Mouse (Mus musculus) retina, embryonic 14.5 days (tissue): ENCODE results near the gene Ifrd1.

Source experiments
- DNase-seq: peaks from one replicate; pipeline ENCODE4 v3.0.0-alpha.2; 2015; ENCODE audit warnings: low spot score

Gene Ifrd1

DNA sequence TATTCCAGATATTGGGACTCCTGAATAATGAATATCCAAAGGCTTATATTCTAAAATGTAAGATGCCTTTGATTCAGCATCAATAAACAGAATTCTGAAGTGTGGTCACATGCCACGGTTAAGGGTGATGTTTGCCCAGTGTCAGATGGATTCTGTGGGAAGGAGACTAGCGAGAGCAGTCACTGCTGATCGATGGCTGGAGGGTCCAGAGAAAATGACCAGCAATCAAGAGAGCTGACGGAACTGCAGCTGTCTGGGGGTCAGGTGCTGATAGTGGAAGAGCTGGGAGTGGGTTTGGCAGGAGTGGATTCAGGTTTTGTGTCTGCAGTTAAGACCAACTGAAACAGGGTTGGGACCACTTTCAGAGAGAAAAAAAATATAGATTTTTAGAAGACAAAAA, 5.1 kb downstream of the Ifrd1 start:
- DNase-seq, result no peak

DNA sequence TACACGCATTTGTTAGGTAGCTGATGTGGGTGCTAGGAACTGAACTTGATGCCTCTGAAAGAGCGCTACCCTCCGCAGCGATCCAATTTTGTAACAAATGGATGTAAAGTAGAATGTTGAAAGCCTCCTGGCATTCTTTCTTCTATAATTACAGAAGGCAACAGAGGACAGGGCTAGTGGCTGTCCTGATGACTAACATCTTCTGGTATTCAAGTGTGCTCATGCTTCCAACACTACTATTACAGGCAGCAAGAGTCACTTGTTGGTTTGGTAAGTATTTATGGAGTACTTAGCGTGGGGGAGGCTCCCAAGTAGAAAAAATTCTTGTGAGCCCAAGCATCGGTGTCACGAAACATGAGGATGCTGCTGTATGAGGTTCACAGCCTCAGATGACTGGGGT, 9.1 kb downstream of the Ifrd1 start:
- DNase-seq, result no peak

DNA sequence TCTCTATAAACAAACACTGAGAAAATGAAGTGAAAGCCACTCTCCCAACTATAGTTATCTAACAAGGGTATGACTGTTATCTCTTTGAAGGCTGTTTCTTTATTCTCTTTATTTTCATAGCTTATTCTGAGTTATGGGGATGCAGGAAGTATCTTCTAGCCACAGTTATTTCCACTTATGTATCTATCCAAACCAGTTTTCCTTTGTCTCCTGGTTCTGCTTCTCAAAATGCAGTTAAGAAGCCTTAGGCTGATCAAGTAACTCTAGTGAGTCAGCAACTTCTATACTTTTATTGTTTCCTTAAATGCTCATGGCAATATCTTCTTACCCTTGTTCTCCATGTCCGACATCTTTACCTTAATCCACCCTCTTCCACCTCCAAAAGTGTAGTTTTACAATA, 16.1 kb downstream of the Ifrd1 start:
- no peak for DNase-seq

DNA sequence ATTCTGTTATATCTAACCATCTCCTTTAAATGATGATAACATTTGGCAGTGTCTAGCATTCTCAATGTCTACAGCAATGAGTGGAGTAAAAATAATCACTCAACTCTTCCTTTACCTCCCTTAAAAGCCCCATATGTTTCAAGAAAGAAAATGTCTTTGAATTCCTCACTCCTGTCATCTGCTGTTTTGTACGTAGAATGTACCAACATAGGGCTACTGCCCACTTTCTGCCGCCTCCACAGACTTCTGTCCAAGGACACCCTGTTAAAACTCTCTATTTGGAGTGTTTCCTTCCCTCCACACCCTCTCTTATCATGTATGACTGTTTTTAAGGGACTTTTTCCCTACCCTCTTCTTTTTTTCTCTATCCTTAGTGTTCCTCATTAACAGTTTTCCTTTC, 16.7 kb downstream of the Ifrd1 start:
- DNase-seq, result no peak

DNA sequence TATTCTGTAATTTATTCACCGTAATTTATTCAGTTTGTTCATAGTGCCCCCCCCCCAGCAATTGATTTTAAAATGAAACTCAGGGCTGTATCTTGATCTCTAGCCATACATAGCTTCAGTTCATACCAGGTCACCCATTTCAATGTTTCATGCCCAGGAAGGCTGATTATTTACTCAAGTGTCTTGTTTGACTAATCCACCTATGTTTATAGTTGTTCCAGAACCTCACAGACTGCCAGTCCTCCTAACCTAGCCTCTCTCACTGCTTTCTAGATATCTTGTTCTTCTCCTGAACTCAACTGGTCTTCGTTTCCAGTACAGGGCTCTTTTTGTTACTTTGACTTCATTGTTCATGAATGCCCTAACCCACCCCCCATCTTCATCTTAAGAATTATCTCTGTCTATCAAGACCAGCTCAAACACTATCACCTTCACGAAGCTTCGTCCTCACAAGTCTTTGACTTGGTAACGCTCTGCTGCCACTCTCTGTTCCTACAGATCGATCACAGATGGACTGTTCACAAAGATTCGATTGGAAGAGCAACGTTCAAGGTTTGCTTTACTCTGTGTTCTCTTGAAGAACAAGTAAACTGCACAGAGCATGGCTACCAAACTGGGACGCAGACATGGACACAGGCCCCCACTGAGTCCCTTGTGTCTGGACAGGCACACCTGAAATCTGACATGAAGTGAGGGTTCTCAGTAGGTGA, 24.0 kb downstream of the Ifrd1 start:
- DNase-seq, result no peak

DNA sequence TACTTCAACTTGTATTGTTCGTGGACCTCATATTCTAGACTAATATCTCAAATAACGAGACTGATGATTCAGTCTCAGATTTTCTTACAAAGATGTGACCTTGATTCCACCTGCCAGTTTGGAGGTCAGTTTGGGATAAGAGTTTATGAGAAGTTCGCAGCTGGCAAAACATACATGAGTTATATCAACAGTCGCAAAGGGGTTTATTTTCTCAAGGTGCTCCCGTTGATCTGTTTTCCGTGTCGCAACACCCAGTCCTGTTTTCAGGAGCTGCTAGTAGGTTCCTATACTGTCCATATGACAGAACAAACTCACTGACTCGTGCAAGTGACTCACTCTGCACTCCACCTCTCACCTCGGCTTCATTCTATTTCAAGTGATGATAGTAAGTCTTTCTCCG, 24.6 kb downstream of the Ifrd1 start:
- no peak for DNase-seq

DNA sequence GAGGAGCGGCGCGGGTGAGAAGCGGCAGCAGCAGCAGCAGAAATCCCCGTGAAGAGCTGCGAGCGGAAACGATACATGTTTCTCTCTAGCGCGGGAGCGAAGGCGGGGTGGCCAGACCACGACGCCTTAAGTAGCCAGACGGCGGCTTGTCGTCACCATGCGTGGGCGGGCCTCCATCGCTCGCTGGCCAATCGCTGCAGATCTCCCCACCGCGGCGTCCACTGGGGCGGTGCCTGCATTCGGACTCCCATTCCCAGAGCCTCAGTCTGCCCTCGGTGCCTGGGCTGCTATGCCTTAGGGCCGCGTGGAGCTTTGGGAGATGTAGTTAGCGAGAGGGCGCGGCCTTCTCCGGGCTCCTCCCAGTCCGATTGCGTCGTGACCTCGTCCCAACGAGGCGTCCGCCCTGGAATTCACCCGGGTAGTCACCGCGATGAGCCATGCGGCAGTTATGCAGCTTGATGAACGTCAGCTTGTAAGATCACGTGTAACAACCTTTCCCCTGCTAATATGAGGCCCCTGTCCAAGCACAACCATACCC, 25.2 kb downstream of the Ifrd1 start:
- DNase-seq, result peak; percentile 99

DNA sequence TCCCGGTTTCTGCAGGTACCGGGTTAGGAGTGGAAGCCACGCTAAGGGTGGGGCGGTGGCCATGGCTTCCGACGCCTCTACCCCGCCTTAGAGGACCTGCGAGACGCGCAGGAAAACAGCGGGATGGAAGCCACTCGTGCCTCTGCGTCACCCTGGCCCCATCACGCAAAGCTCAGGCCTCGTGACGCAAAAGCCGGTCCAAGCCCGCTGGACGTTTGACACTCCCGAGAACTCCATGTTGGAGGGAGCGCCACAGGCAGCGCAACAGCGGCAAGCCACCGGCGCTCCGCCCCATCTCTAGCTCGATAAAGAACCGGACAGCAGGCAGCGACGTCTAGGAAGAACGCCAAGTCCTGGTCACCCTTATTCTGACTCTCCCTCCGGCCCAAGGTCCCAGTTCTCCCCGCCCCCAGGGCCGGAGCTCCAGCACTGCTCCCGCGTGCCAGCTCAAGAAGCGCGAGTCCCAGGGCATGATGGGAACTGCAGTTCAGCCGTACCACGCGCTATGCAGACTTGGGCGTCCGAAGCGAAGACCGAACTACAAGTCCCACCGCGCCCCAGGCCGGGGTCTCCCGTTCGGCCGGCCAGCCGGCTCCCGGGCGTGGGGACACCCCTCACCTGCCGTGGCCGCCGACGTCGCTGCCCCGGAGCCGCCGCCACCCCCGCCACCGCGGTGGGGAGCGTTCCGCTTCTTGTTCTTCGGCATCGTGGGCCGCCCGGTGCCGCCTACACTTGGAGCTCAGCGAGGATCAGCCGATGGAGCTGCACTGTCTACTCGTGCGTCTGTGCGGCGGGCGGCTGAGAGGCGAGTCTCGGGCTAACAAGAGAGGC, 25.8 kb downstream of the Ifrd1 start:
- DNase-seq, result peak; percentile 97

DNA sequence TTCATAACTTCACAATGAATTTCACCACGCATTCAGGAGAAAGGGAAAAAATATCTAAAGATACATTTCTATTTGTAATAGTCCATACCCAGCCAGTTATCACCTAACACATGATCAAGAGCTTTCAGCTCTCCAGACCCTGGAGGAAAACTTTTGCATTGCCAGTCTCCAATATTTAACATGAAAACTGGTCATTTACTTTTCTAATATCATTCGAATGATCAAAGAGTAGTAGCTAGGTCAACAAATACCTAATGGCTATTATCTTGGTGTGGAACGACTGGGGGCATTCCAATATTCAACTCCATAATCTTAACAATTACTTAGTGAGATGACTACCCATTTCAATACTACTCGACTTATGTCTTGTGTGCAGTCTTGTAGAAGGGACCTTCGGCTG, 26.7 kb downstream of the Ifrd1 start:
- DNase-seq, result no peak

DNA sequence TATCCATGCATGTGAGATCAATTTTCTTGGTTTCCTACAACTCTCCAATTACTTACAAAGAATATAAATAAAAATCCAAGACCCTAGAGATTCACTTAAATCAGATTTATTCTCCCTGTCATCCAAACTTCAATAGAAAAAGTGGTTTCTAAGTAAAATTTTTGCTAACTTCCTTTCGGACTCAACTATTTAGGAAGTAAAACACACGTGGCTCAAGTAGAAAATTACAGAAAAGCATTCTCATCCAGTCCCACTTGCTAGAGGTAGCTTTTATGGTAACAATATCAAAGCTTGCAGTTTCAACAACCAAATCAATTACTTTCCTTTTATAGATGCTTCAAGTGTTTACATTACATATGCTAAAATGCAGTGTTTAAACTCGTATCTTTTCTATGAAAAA, 27.4 kb downstream of the Ifrd1 start:
- no peak for DNase-seq

DNA sequence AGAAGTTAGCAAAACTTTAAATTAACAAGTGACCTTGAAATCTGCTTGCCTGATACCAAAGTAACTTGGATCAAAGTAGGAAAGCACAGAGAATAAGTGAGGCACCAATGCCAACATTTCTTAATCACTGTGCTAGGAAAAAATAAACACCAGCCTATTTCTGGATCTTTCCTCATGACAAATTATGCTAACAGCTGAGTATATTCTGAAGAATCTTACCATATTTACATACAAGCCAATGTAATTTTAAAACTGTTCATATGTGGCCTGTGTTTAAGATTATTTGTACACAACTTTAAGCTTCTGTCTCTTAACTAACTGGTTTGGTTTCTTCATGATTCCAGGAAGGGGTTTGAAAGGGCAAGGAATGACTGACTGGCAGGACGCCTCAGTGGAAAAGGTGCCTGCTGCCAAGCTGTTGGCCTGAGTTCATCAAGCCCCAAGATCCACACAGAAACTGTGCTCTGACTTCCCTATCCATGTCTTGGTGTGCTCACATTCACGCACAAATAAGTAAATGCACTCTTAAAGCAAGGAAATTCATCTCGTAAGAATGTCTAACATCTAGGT, 28.2 kb downstream of the Ifrd1 start:
- no peak for DNase-seq

DNA sequence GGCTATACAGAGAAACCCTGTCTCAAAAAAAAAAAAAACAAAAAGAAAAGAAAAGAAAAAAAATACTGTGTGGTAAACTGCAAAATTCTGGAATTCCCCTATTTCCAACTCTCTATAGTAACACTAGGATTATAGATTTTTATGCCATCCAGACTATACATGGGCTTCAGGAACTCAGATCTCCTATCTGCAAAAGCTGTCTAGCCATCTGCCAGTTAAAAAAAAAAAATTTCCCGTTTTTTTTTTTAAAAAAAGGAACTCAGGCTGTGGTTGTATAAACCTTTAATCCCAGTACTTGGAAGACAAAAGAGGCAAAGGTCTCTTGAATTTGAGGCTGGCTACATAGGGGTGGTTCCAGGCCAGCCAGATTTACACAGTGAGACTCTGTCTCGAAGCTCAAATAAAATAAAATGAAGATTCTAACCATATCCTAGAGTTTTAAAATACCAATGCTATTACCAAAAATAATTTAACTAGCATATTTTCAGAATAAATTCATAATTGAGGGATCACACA, 29.8 kb downstream of the Ifrd1 start:
- no peak for DNase-seq

DNA sequence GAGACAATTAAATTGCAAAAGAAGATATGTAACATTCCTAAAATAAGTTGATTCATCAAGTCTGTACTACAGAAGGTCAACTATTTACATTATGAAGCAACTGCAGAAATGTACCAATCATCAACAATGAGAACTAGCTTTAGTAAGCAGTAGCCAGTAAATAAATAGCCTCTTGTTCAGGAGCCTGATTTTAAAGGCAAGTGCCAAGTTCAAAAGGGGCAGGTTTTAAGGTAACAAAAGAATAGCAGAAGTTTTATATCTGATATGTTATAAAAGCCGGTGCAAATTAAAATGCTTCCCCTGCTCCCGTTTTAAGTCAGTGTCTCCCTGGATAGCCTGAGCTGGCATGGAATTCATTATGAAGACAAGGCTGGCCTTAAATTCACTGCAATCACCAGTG, 30.5 kb downstream of the Ifrd1 start:
- DNase-seq, result no peak

DNA sequence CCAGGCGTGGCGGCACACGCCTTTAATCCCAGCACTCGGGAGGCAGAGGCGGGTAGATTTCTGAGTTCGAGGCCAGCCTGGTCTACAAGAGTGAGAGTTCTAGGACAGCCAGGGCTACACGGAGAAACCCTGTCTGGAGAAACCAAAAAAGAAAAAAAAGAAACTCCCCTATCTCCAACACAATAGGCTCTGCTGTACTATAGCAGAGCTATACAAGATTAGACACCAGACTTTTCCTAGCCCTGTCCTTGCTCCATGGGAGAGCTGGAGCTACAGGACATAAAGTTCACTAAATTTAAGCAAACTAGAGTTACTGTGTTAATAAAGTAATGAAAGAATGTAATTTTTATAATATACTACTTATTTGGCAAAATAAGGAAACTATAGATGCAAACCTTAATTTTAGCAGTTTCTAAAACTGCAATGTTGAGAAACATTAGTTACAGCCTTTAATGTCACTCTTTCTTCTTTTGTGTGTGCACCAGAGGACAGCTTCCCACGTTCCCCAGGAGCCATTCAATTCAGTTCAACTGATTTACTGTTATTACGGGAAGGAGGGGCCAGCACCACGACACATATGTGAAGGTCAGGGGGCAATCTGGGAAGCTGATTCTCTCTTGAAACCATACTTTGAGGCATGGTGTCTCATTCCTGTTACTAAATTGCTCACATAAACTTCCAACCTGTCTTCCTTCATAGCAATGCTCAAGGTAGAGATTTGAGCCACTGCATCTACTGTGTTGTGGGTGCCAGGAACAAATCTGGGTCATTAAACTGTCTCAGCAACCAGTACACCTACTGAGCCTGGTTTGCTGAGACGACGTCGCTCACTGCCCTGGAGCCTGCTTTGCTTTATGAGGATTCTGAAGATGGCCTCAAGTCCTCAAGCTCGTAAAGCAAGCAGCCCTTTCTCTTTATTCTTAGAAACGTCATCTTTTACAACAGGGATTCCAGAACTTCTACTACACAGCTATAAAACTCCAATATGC, 33.1 kb downstream of the Ifrd1 start:
- no peak for DNase-seq

DNA sequence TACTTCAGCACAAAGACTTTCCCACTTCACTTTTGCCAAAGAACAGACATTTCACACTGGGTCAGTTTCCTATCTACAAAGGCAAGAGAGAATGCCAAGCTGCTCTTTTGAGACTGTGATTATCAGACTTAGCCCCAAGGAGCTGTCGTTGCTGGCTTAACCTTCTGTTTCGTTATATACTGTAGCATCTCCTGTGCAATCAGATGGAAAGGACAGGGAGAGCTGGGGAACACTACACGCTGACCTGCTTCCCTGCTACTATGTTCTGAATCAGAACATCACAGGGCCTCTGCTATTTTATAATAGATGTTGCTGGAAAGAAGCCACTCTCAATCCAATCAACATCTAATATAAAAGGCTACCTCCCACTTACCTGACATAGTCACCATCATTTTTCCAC, 39.3 kb downstream of the Ifrd1 start:
- DNase-seq, result no peak

DNA sequence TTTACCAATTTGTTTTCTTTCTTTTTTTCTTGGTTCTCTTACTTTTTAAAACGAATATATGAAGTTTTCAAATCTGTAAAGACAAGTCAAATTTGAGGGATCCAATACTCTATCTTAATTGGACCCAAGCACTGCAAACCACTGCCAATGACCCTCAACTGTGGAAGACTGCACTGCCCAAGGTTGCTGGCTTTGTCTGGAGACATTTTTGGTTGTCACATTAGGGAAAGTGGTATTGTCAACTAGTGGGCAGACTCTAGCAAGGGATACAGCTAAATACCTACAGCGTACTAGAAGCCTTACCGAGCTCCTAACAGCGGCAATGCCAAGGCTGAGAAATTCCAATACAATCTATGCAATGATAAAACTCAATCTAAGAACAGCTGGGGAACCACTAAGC, 40.4 kb downstream of the Ifrd1 start:
- no peak for DNase-seq

DNA sequence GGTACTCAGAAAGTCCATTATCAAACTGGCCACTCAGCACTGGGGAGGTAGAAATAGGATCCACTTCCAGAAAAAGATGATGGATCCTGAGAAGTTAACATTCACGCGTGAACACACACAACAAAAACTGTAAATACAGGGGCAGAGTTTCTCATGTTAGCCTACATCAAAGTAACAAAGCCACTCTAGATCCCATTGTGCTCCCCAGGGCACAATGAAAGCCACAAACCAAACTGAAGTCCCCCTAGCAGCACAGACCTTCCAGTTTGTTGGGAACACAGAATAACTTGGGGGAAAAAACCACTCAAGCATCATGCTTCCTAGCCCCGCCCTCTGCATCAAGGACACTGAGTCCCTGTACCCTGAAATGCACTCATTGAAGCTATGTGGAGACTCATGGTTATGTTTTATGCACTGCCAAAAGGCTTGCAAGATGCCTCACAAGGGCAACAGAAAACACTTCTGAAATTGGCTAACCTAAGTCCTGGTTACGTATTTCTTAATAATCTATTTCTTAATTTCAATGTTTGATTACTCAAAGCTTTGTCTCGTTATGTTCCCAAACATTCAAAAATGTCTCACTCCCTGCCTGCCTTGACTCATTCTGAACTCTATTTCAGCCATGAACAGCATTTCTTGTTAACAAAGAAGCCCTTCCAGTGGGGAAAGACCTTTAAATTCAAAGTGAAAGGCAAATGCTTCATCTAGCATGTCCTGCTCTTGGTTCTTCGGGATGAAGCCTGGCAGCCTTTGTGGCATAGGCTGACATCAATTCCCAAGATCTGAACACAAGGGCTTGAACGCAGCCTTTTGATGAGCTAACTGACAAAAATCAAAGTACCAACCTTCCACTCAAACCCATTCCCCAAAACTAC, 45.9 kb downstream of the Ifrd1 start:
- DNase-seq, result no peak

DNA sequence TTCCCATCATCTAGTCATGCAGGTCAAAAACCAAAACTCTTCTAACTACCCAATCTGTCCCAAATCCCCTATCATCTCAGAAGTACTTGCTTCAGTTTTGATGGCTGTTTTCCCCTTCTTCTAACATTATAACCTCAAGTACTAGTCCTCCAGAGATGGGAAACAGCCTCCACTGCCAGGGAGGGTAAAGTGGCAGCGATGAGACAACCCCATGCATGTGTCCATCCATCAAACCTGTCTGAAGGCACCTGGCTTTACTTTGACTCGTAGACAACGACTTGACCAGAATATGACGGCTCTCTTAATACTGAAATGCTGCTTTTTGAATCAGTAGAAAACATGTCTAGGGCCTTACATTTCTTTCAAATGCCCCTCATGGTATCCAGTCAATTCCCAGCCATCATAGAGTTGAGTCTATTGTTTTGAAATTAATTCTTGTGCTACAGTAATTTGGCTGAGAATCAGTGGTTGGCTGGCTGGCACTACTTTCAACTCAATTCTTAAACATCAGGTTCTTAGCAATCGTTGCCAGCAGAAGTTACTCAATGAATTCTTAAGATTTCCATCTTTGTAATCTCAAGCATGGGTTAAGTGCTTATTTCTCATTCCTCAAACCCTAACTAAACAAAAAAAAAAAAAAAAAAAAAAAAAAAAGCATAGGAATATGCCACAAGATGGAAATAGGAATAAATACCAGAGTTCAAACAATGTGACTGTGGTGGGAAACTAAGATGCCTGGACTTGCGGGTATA, 47.6 kb downstream of the Ifrd1 start:
- no peak for DNase-seq

DNA sequence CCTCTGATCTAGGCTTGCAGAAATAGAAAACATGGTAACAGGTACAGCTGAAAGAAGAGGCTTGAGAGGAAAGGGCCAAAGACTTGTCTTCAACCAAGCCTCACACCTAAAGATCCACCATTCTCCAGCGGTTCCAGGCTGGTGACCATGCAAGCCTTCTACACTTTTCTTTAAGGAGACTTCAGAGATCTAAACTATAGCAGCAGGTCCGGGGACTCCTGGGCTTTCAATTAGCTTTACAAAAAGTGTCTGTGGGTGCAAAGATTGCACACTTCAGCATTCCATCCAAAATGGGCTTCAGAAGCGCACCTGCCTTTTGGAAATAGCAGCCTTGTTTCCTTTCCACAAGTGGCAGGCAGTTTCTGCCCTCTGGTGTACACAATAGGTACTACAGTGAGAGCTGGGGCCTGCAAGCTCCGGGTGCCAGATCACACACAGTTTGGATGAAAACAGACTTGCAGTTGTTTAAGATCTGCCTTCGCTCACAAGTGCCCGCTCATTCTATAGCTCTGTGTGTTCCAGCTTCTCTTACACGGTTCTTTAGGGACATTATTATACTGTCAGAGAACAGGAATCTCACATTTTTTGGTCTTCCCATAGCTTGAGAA, 48.4 kb downstream of the Ifrd1 start:
- peak; percentile 77 for DNase-seq
